ENCODE assay signal across 7 mouse cellular contexts in genomic region chr5:122613908-122614732, GRCm38 (mm10). TPM values are rescaled to one million over a fixed set of nuclear protein-coding genes. Genes with fewer than 3 reads are reported as not detected.
DNase-seq lines count a peak whose midpoint lies in the region; ATAC-seq lines count a peak whose summit lies in the region.

Ift81 (minus strand) TSS chr5:122614518.

- H3K9me3 ChIP-seq in embryonic facial prominence, embryonic 10.5 days, result no peaks in the 10 kb centered on the region
- H3K9me3 ChIP-seq in limb, embryonic 11.5 days (ENCODE audit: control insufficient read depth, low read length), result no peaks in the 10 kb centered on the region
- H3K9me3 ChIP-seq in midbrain, embryonic 14.5 days (ENCODE audit: control insufficient read depth, low read length), result no peaks in the 10 kb centered on the region

- peak within 1 kb of the TSS; percentile 67 for H3K4me2 ChIP-seq in limb, embryonic 11.5 days (ENCODE audit: low read depth, severe bottlenecking)
- peak within 1 kb of the TSS; percentile 73 for H3K4me2 ChIP-seq in midbrain, embryonic 14.5 days (ENCODE audit: low read length)

- H3K4me3 ChIP-seq in embryonic facial prominence, embryonic 10.5 days, result peak within 1 kb of the TSS; percentile 91
- H3K4me3 ChIP-seq in limb, embryonic 11.5 days (ENCODE audit: low read depth, low read length), result peak within 1 kb of the TSS; percentile 83
- H3K4me3 ChIP-seq in midbrain, embryonic 14.5 days (replicated peaks; ENCODE audit: low read depth, low read length), result peak within 1 kb of the TSS; percentile 91

- peaks cover 36% of the 10 kb centered on the region for H3K4me1 ChIP-seq in embryonic facial prominence, embryonic 10.5 days
- H3K4me1 ChIP-seq in limb, embryonic 11.5 days (ENCODE audit: control insufficient read depth, insufficient read depth, low read length), result 0 out of 2 replicates have a peak, but pooled peaks cover 4% of the 10 kb centered on the region
- peaks cover 15% of the 10 kb centered on the region for H3K4me1 ChIP-seq in midbrain, embryonic 14.5 days (ENCODE audit: control insufficient read depth, insufficient read depth, low read length)

- peak within 1 kb of the TSS; percentile 89 for H3K9ac ChIP-seq in limb, embryonic 11.5 days (ENCODE audit: low read length)
- peak within 1 kb of the TSS; percentile 92 for H3K9ac ChIP-seq in midbrain, embryonic 14.5 days (replicated peaks; ENCODE audit: low read length)

- ATAC-seq in limb, embryonic 11.5 days (ENCODE audit: insufficient number of reproducible peaks, low FRiP score, low TSS enrichment, low read depth), result peak; percentile 87
- ATAC-seq in midbrain, embryonic 14.5 days (ENCODE audit: low FRiP score, low TSS enrichment), result peak; percentile 95

- peak within 1 kb of the TSS; percentile 97 for H3K27ac ChIP-seq in embryonic facial prominence, embryonic 10.5 days (replicated peaks)
- H3K27ac ChIP-seq in limb, embryonic 11.5 days (replicated peaks; ENCODE audit: low read depth, low read length), result peak within 1 kb of the TSS; percentile 75; the same call in 1 of the 2 replicates
- H3K27ac ChIP-seq in midbrain, embryonic 14.5 days (replicated peaks; ENCODE audit: low read depth, low read length), result peak within 1 kb of the TSS; percentile 91

- H3K36me3 ChIP-seq in embryonic facial prominence, embryonic 10.5 days (replicated peaks), result peaks cover 14% of the 10 kb centered on the region
- H3K36me3 ChIP-seq in limb, embryonic 11.5 days (ENCODE audit: control insufficient read depth, insufficient read depth, low read length), result no peaks in the 10 kb centered on the region
- 0 out of 2 replicates have a peak, but pooled peaks cover 12% of the 10 kb centered on the region for H3K36me3 ChIP-seq in midbrain, embryonic 14.5 days (ENCODE audit: control insufficient read depth, insufficient read depth, low read length)

- WGBS in embryonic facial prominence, embryonic 10.5 days, result 2% methylated on average over 67 of the region's 67 CpGs
- WGBS in limb, embryonic 11.5 days, result 2% methylated on average over 67 of the region's 67 CpGs
- WGBS in midbrain, embryonic 14.5 days, result 2% methylated on average over 67 of the region's 67 CpGs

- peak; percentile 97 for DNase-seq in adrenal gland, postnatal 10 days
- DNase-seq in embryonic facial prominence, embryonic 10.5 days (ENCODE audit: low spot score), result peak; percentile 97
- peak; percentile 99 for DNase-seq in heart, adult 11 months
- DNase-seq in kidney, adult 18-20 months, result peak; percentile 96
- peak; percentile 98 for DNase-seq in limb, embryonic 11.5 days (ENCODE audit: low spot score)
- DNase-seq in midbrain, embryonic 14.5 days, result peak; percentile 99
- peak; percentile 90 to 96 for DNase-seq in spleen, adult 18-20 months

- no peaks in the 10 kb centered on the region for H3K27me3 ChIP-seq in embryonic facial prominence, embryonic 10.5 days (replicated peaks; ENCODE audit: low read depth, poor library complexity, severe bottlenecking)
- no peaks in the 10 kb centered on the region for H3K27me3 ChIP-seq in limb, embryonic 11.5 days (ENCODE audit: control insufficient read depth, insufficient read depth, low read length)
- no peaks in the 10 kb centered on the region for H3K27me3 ChIP-seq in midbrain, embryonic 14.5 days (ENCODE audit: control insufficient read depth, insufficient read depth, low read length)

RNA-seq across cellular contexts. Expression of gene Ift81, which starts in this region (rescaled TPM):
- 10 to 100 TPM; 19.0 to 20.4 TPM for total RNA-seq in adrenal gland, postnatal 10 days (2021)
- polyA plus RNA-seq in embryonic facial prominence, embryonic 10.5 days (2016; fragmentation: Nextera tagmentation; extraction: Ambion mirVana), result 40.3 and 50.2 TPM in 2 replicates
- polyA plus RNA-seq in limb, embryonic 11.5 days (2014; fragmentation: Nextera tagmentation; extraction: Ambion mirVana), result 39.6 and 41.6 TPM in 2 replicates
- polyA plus RNA-seq in midbrain, embryonic 14.5 days (2014; fragmentation: Nextera tagmentation; extraction: Ambion mirVana), result 56.2 and 64.4 TPM in 2 replicates

Comparison
In these comparisons a context has a peak if more than half of its experiments do, and no peak if none do; other contexts are left out.
1. Peak in every context shown above with its lines: DNase-seq, ATAC-seq, H3K4me3 ChIP-seq and H3K27ac ChIP-seq.